In genomic region chr19:4202149-4202548, GRCm38 (mm10) we compare ENCODE assay signal across 7 mouse cellular contexts. TPM values are rescaled to one million over a fixed set of nuclear protein-coding genes. Genes with fewer than 3 reads are reported as not detected.
DNase-seq lines count a peak whose midpoint lies in the region; ATAC-seq lines count a peak whose summit lies in the region.

No protein-coding gene starts in this region.

- peaks cover 4% of the 10 kb centered on the region for H3K4me1 ChIP-seq in neural tube, embryonic 11.5 days (ENCODE audit: control insufficient read depth, insufficient read depth, low read length)
- peaks cover 17% of the 10 kb centered on the region for H3K4me1 ChIP-seq in forebrain, embryonic 14.5 days (ENCODE audit: control insufficient read depth, insufficient read depth, low read length)
- H3K4me1 ChIP-seq in limb, embryonic 12.5 days (replicated peaks): peaks cover 22% of the 10 kb centered on the region
- peaks cover 14% of the 10 kb centered on the region; the same call in 1 of the 2 replicates for H3K4me1 ChIP-seq in stomach, embryonic 14.5 days (ENCODE audit: control insufficient read depth, insufficient read depth, low read length)

- no peaks in the 10 kb centered on the region for H3K9me3 ChIP-seq in neural tube, embryonic 11.5 days (ENCODE audit: control insufficient read depth, low read length)
- H3K9me3 ChIP-seq in forebrain, embryonic 14.5 days (replicated peaks; ENCODE audit: control insufficient read depth, low read length): no peaks in the 10 kb centered on the region
- no peaks in the 10 kb centered on the region for H3K9me3 ChIP-seq in limb, embryonic 12.5 days
- H3K9me3 ChIP-seq in stomach, embryonic 14.5 days (ENCODE audit: control insufficient read depth, low read depth, low read length): no peaks in the 10 kb centered on the region

- H3K4me2 ChIP-seq in neural tube, embryonic 11.5 days (ENCODE audit: low read depth): peak overlapping the region; percentile 75
- peak overlapping the region; percentile 83 for H3K4me2 ChIP-seq in forebrain, embryonic 14.5 days (ENCODE audit: low read length)
- peak overlapping the region; percentile 94 for H3K4me2 ChIP-seq in limb, embryonic 12.5 days
- H3K4me2 ChIP-seq in stomach, embryonic 14.5 days (replicated peaks; ENCODE audit: low read depth, low read length): peak overlapping the region; percentile 75

- peak; percentile 40; the same call in 1 of the 2 replicates for ATAC-seq in neural tube, embryonic 11.5 days (ENCODE audit: insufficient read depth, low FRiP score, low TSS enrichment)
- no peak for ATAC-seq in forebrain, embryonic 14.5 days
- no peak for ATAC-seq in limb, embryonic 12.5 days (ENCODE audit: insufficient number of reproducible peaks, insufficient read depth, low FRiP score, low TSS enrichment, low read depth)
- ATAC-seq in stomach, embryonic 14.5 days (ENCODE audit: insufficient number of reproducible peaks, insufficient read depth, low FRiP score, low read depth): no peak

- H3K27me3 ChIP-seq in neural tube, embryonic 11.5 days (ENCODE audit: control insufficient read depth, insufficient read depth, low read length): no peaks in the 10 kb centered on the region
- H3K27me3 ChIP-seq in forebrain, embryonic 14.5 days (replicated peaks; ENCODE audit: control insufficient read depth, insufficient read depth, low read length): 0 out of 2 replicates have a peak, but pooled peaks cover 3% of the 10 kb centered on the region
- H3K27me3 ChIP-seq in limb, embryonic 12.5 days: peaks cover 22% of the 10 kb centered on the region
- H3K27me3 ChIP-seq in stomach, embryonic 14.5 days (ENCODE audit: control insufficient read depth, insufficient read depth, low read length): no peaks in the 10 kb centered on the region

- H3K9ac ChIP-seq in neural tube, embryonic 11.5 days (ENCODE audit: low read length): peak overlapping the region; percentile 55
- H3K9ac ChIP-seq in forebrain, embryonic 14.5 days (ENCODE audit: low read length): peak overlapping the region; percentile 73
- H3K9ac ChIP-seq in limb, embryonic 12.5 days (replicated peaks): peak overlapping the region; percentile 86
- H3K9ac ChIP-seq in stomach, embryonic 14.5 days (replicated peaks; ENCODE audit: low read depth, low read length): peak overlapping the region; percentile 69; the same call in 1 of the 2 replicates

- no peak for DNase-seq in neural tube, embryonic 11.5 days (ENCODE audit: low spot score)
- DNase-seq in neural tube, embryonic 10.5 days (ENCODE audit: extremely low spot score, low spot score): no peak
- DNase-seq in forebrain, embryonic 14.5 days (ENCODE audit: low spot score): no peak
- no peak for DNase-seq in adrenal gland, postnatal 36 days
- no peak for DNase-seq in yolk sac, embryonic 10.5 days (ENCODE audit: low spot score)

- H3K4me3 ChIP-seq in neural tube, embryonic 11.5 days (ENCODE audit: low read depth, low read length): peak overlapping the region; percentile 65
- H3K4me3 ChIP-seq in forebrain, embryonic 14.5 days (ENCODE audit: low read depth, low read length): peak overlapping the region; percentile 56
- peak overlapping the region; percentile 71 for H3K4me3 ChIP-seq in limb, embryonic 12.5 days (replicated peaks)
- H3K4me3 ChIP-seq in stomach, embryonic 14.5 days (ENCODE audit: low read depth, low read length): peak overlapping the region; percentile 75

- no peaks in the 10 kb centered on the region for H3K36me3 ChIP-seq in neural tube, embryonic 11.5 days (ENCODE audit: control insufficient read depth, insufficient read depth, low read length)
- H3K36me3 ChIP-seq in forebrain, embryonic 14.5 days (ENCODE audit: control insufficient read depth, insufficient read depth, low read length): peaks cover 24% of the 10 kb centered on the region
- peaks cover 32% of the 10 kb centered on the region for H3K36me3 ChIP-seq in limb, embryonic 12.5 days
- peaks cover 24% of the 10 kb centered on the region for H3K36me3 ChIP-seq in stomach, embryonic 14.5 days (ENCODE audit: control insufficient read depth, insufficient read depth, low read length)

- no peak overlapping the region for H3K27ac ChIP-seq in neural tube, embryonic 11.5 days (ENCODE audit: low read depth, low read length)
- no peak overlapping the region for H3K27ac ChIP-seq in forebrain, embryonic 14.5 days (ENCODE audit: low read depth, low read length)
- 0 out of 2 replicates have a peak overlapping the region, but pooled peaks have one; percentile 29 for H3K27ac ChIP-seq in limb, embryonic 12.5 days
- H3K27ac ChIP-seq in stomach, embryonic 14.5 days (ENCODE audit: low read length): no peak overlapping the region

- 26% methylated on average over 7 of the region's 7 CpGs for WGBS in neural tube, embryonic 11.5 days
- WGBS in forebrain, embryonic 14.5 days: 31% methylated on average over 7 of the region's 7 CpGs
- WGBS in limb, embryonic 12.5 days: 37% methylated on average over 7 of the region's 7 CpGs
- WGBS in stomach, embryonic 14.5 days: 23% methylated on average over 7 of the region's 7 CpGs

RNA-seq across cellular contexts. Expression of gene Rad9a, which starts 0.7 kb away (rescaled TPM):
- polyA plus RNA-seq in neural tube, embryonic 11.5 days (2014; fragmentation: Nextera tagmentation; extraction: Ambion mirVana): 39.1 and 45.8 TPM in 2 replicates
- 25.5 and 25.7 TPM in 2 replicates for polyA plus RNA-seq in forebrain, embryonic 14.5 days (2014; fragmentation: Nextera tagmentation; extraction: Ambion mirVana)
- 38.4 and 44.9 TPM in 2 replicates for polyA plus RNA-seq in limb, embryonic 12.5 days (2016; fragmentation: Nextera tagmentation; extraction: Ambion mirVana)
- 33.3 and 33.5 TPM in 2 replicates for polyA plus RNA-seq in stomach, embryonic 14.5 days (2014; fragmentation: Nextera tagmentation; extraction: Ambion mirVana)
- total RNA-seq in adrenal gland, postnatal 36 days (2021): 1 to 10 TPM; 7.6 TPM

RNA-seq across cellular contexts. Expression of gene Ppp1ca, which starts 10.3 kb away (rescaled TPM):
- polyA plus RNA-seq in neural tube, embryonic 11.5 days (2014; fragmentation: Nextera tagmentation; extraction: Ambion mirVana): 928 and 939 TPM in 2 replicates
- 608 and 689 TPM in 2 replicates for polyA plus RNA-seq in forebrain, embryonic 14.5 days (2014; fragmentation: Nextera tagmentation; extraction: Ambion mirVana)
- polyA plus RNA-seq in limb, embryonic 12.5 days (2016; fragmentation: Nextera tagmentation; extraction: Ambion mirVana): 834 and 845 TPM in 2 replicates
- polyA plus RNA-seq in stomach, embryonic 14.5 days (2014; fragmentation: Nextera tagmentation; extraction: Ambion mirVana): 759 and 780 TPM in 2 replicates
- total RNA-seq in adrenal gland, postnatal 36 days (2021): 100 to 1,000 TPM; 403 to 410 TPM

RNA-seq across cellular contexts. Expression of gene Tbc1d10c, which starts 11.1 kb away (rescaled TPM):
- polyA plus RNA-seq in neural tube, embryonic 11.5 days (2014; fragmentation: Nextera tagmentation; extraction: Ambion mirVana): 0.68 and 1.1 TPM in 2 replicates
- polyA plus RNA-seq in forebrain, embryonic 14.5 days (2014; fragmentation: Nextera tagmentation; extraction: Ambion mirVana): 0.52 and 0.80 TPM in 2 replicates
- 0.60 and 1.5 TPM in 2 replicates for polyA plus RNA-seq in limb, embryonic 12.5 days (2016; fragmentation: Nextera tagmentation; extraction: Ambion mirVana)
- polyA plus RNA-seq in stomach, embryonic 14.5 days (2014; fragmentation: Nextera tagmentation; extraction: Ambion mirVana): 1.5 and 2.5 TPM in 2 replicates
- total RNA-seq in adrenal gland, postnatal 36 days (2021): 1 to 10 TPM in 1 of 2 experiments, under 1 TPM in 1; 0.70 to 1.0 TPM

RNA-seq across cellular contexts. Expression of gene Clcf1, which starts 11.9 kb away (rescaled TPM):
- 0.81 and 1.7 TPM in 2 replicates for polyA plus RNA-seq in neural tube, embryonic 11.5 days (2014; fragmentation: Nextera tagmentation; extraction: Ambion mirVana)
- 0.61 and 0.85 TPM in 2 replicates for polyA plus RNA-seq in forebrain, embryonic 14.5 days (2014; fragmentation: Nextera tagmentation; extraction: Ambion mirVana)
- 8.6 and 9.1 TPM in 2 replicates for polyA plus RNA-seq in limb, embryonic 12.5 days (2016; fragmentation: Nextera tagmentation; extraction: Ambion mirVana)
- polyA plus RNA-seq in stomach, embryonic 14.5 days (2014; fragmentation: Nextera tagmentation; extraction: Ambion mirVana): 7.3 and 8.3 TPM in 2 replicates
- total RNA-seq in adrenal gland, postnatal 36 days (2021): 10 to 100 TPM in 1 of 2 experiments, 1 to 10 TPM in 1; 6.3 to 17.4 TPM

RNA-seq across cellular contexts. Expression of gene AC109138.7, which starts 12.0 kb away (rescaled TPM):
- not detected in 2 replicates for polyA plus RNA-seq in neural tube, embryonic 11.5 days (2014; fragmentation: Nextera tagmentation; extraction: Ambion mirVana)
- polyA plus RNA-seq in forebrain, embryonic 14.5 days (2014; fragmentation: Nextera tagmentation; extraction: Ambion mirVana): not detected in 2 replicates
- not detected in 2 replicates for polyA plus RNA-seq in limb, embryonic 12.5 days (2016; fragmentation: Nextera tagmentation; extraction: Ambion mirVana)
- not detected in 2 replicates for polyA plus RNA-seq in stomach, embryonic 14.5 days (2014; fragmentation: Nextera tagmentation; extraction: Ambion mirVana)
- total RNA-seq in adrenal gland, postnatal 36 days (2021): not detected
